In genomic region chr12:31926661-31927061, GRCm38 (mm10) we compare ENCODE assay signal across 7 mouse cellular contexts. TPM values are rescaled to one million over a fixed set of nuclear protein-coding genes. Genes with fewer than 3 reads are reported as not detected.
DNase-seq lines count a peak whose midpoint lies in the region; ATAC-seq lines count a peak whose summit lies in the region.

No protein-coding gene starts in this region.

- ATAC-seq in hindbrain, embryonic 13.5 days (ENCODE audit: low FRiP score) = peak; percentile 86

- H3K4me1 ChIP-seq in hindbrain, embryonic 13.5 days (replicated peaks) = no peaks in the 10 kb centered on the region

- H3K9me3 ChIP-seq in hindbrain, embryonic 13.5 days = no peaks in the 10 kb centered on the region

- 0 out of 2 replicates have a peak overlapping the region, but pooled peaks have one; percentile 4 for H3K27ac ChIP-seq in hindbrain, embryonic 13.5 days

- 46% methylated on average over 4 of the region's 4 CpGs for WGBS in hindbrain, embryonic 13.5 days

- H3K36me3 ChIP-seq in hindbrain, embryonic 13.5 days = peaks cover 59% of the 10 kb centered on the region

- no peaks in the 10 kb centered on the region for H3K27me3 ChIP-seq in hindbrain, embryonic 13.5 days

- no peak overlapping the region; the same call in 1 of the 2 replicates for H3K9ac ChIP-seq in hindbrain, embryonic 13.5 days

- H3K4me2 ChIP-seq in hindbrain, embryonic 13.5 days = no peak overlapping the region

- peak; percentile 5 for DNase-seq in T-cell, adult 2 months (ENCODE audit: low spot score)
- DNase-seq in cerebellum, postnatal 10 days = peak; percentile 96 to 97
- peak; percentile 56 to 63 for DNase-seq in frontal cortex, postnatal 25 days (ENCODE audit: low spot score in 2 of 2)
- DNase-seq in layer of hippocampus, postnatal 25 days (ENCODE audit: extremely low spot score in 1 of 2, low spot score in 1 of 2) = peak; percentile 69 to 84
- peak; percentile 66 for DNase-seq in lung, postnatal 36 days
- DNase-seq in right cerebral cortex, adult 18-20 months = peak; percentile 76

- H3K4me3 ChIP-seq in hindbrain, embryonic 13.5 days = no peak overlapping the region

RNA-seq across cellular contexts. Expression of gene Hbp1, which starts 23.7 kb away (rescaled TPM):
- 66.7 and 68.0 TPM in 2 replicates for polyA plus RNA-seq in hindbrain, embryonic 13.5 days (2015; fragmentation: Nextera tagmentation; extraction: Ambion mirVana)
- total RNA-seq in layer of hippocampus, postnatal 25 days (2021) = 10 to 100 TPM; 23.0 to 27.0 TPM

Comparison
In these comparisons a context has a peak if more than half of its experiments do, and no peak if none do; other contexts are left out.
1. DNase-seq: peak in every context shown above with its lines; median percentile 96 in cerebellum, postnatal 10 days; 76 in layer of hippocampus, postnatal 25 days; 76 in right cerebral cortex, adult 18-20 months; 66 in lung, postnatal 36 days; 60 in frontal cortex, postnatal 25 days; 5 in T-cell, adult 2 months.